Mouse (Mus musculus): ENCODE results near the gene Lyrm9.
"Not testable (repeated sequence)": the region's sequence is repeated elsewhere in the genome, so short reads cannot be mapped to it uniquely, and the experiment has no call there.

Gene Lyrm9

GRCm38 (mm10) chr11:78851216-78851870, 25.0 kb downstream of the Lyrm9 start:
- no peak for DNase-seq (ENCODE audit: inconsistent ontology term)

GRCm38 (mm10) chr11:78851871-78852265, 25.5 kb downstream of the Lyrm9 start:
- DNase-seq (ENCODE audit: inconsistent ontology term), result no peak

- no peak for DNase-seq (ENCODE audit: inconsistent ontology term)
These were observed 26.1 kb downstream of the Lyrm9 start for GRCm38 (mm10) chr11:78852529-78852928.

GRCm38 (mm10) chr11:78856310-78856709, 29.9 kb downstream of the Lyrm9 start:
- DNase-seq (ENCODE audit: inconsistent ontology term), result peak; percentile 65

- DNase-seq (ENCODE audit: inconsistent ontology term), result no peak
These were observed 31.2 kb downstream of the Lyrm9 start for GRCm38 (mm10) chr11:78857611-78858010.

GRCm38 (mm10) chr11:78863898-78864297, 37.5 kb downstream of the Lyrm9 start:
- DNase-seq (ENCODE audit: inconsistent ontology term), result no peak

GRCm38 (mm10) chr11:78864567-78865278, 38.3 kb downstream of the Lyrm9 start:
- peak; percentile 25 for DNase-seq (ENCODE audit: inconsistent ontology term)

- no peak for DNase-seq (ENCODE audit: inconsistent ontology term)
These were observed 38.9 kb downstream of the Lyrm9 start for GRCm38 (mm10) chr11:78865314-78865713.

GRCm38 (mm10) chr11:78866486-78866885, 40.1 kb downstream of the Lyrm9 start:
- no peak for DNase-seq (ENCODE audit: inconsistent ontology term)

- DNase-seq (ENCODE audit: inconsistent ontology term), result no peak
These were observed 41.3 kb downstream of the Lyrm9 start for GRCm38 (mm10) chr11:78867696-78868095.

GRCm38 (mm10) chr11:78869205-78869604, 42.8 kb downstream of the Lyrm9 start:
- DNase-seq (ENCODE audit: inconsistent ontology term), result not testable (repeated sequence)

GRCm38 (mm10) chr11:78870891-78871290, 44.5 kb downstream of the Lyrm9 start:
- no peak for DNase-seq (ENCODE audit: inconsistent ontology term)

- DNase-seq (ENCODE audit: inconsistent ontology term), result peak; percentile 87
These were observed 46.4 kb downstream of the Lyrm9 start for GRCm38 (mm10) chr11:78872782-78873181.

- DNase-seq (ENCODE audit: inconsistent ontology term), result no peak
These were observed 53.3 kb downstream of the Lyrm9 start for GRCm38 (mm10) chr11:78879727-78880126.

GRCm38 (mm10) chr11:78886693-78887092, 60.3 kb downstream of the Lyrm9 start:
- peak; percentile 78 for DNase-seq (ENCODE audit: inconsistent ontology term)

GRCm38 (mm10) chr11:78887102-78887971, 61.0 kb downstream of the Lyrm9 start:
- peak; percentile 94 for DNase-seq (ENCODE audit: inconsistent ontology term)

GRCm38 (mm10) chr11:78889156-78889555, 62.8 kb downstream of the Lyrm9 start:
- DNase-seq (ENCODE audit: inconsistent ontology term), result peak; percentile 78

All from Muller cell, postnatal 12 days (primary cell).